ENCODE assay signal across 8 mouse cellular contexts in the genomic region with DNA sequence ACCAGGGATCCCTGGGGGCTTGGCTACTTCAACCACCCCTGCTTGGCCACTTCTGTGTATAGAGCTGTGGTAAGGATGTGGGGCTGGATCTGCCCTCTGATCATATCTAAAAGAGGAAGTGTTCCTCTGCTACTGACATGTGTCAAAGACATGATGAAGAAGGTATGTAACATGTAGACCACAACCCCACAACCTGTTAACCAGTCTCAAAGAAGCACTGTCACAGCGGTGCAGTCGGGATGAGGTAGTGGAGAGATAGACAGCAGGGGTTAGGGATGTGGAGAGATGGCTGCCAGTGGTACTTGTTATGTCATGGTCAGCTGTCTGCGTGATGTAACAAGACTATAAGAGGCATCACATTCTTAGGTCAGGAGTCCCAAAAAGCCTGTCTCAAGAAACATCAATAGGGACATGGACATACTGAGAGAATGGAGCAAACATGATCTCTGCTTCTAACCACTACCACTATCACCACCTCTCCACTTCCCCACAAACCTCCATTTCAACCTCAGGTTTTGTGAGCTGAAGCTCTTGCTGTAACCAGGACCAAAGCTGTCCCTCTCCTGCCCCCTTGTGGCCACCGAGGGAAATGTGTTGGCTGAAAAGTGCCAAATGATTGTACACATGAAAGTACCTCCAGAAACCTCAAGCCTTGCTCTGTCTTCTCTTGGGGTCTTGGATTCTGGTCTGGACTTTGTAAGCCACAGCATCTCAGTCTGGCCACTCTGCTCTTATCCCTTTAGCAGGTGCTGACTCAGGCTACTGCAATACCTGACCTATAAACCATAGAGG. TPM values are rescaled to one million over a fixed set of nuclear protein-coding genes. Genes with fewer than 3 reads are reported as not detected.
DNase-seq lines count a peak whose midpoint lies in the region; ATAC-seq and TF ChIP-seq lines count a peak whose summit lies in the region.

No protein-coding gene starts in this region.

- no peaks in the 10 kb centered on the region for H3K36me3 ChIP-seq in ES-E14 (ENCODE audit: control insufficient read depth, insufficient read depth, low read length, poor library complexity, severe bottlenecking)
- peaks cover 2% of the 10 kb centered on the region; the same call in 1 of the 2 replicates for H3K36me3 ChIP-seq in forebrain, embryonic 16.5 days (ENCODE audit: control insufficient read depth, insufficient read depth)
- peaks cover 15% of the 10 kb centered on the region; the same call in 1 of the 2 replicates for H3K36me3 ChIP-seq in hindbrain, embryonic 10.5 days
- peaks cover 5% of the 10 kb centered on the region; the same call in 1 of the 2 replicates for H3K36me3 ChIP-seq in lung, embryonic 16.5 days (ENCODE audit: control insufficient read depth, insufficient read depth, low read length)

- H3K9ac ChIP-seq in ES-E14 (ENCODE audit: insufficient read depth, low read depth, low read length, poor library complexity, severe bottlenecking) = no peak overlapping the region
- no peak overlapping the region for H3K9ac ChIP-seq in forebrain, embryonic 16.5 days (replicated peaks; ENCODE audit: low read depth, low read length)
- no peak overlapping the region for H3K9ac ChIP-seq in lung, embryonic 16.5 days (ENCODE audit: low read length)

- no peak overlapping the region for H3K4me2 ChIP-seq in forebrain, embryonic 16.5 days (ENCODE audit: low read length)
- no peak overlapping the region for H3K4me2 ChIP-seq in lung, embryonic 16.5 days (ENCODE audit: low read depth, low read length)

- no peaks in the 10 kb centered on the region for H3K9me3 ChIP-seq in ES-E14 (ENCODE audit: control insufficient read depth, insufficient read depth, low read depth, low read length)
- H3K9me3 ChIP-seq in forebrain, embryonic 16.5 days (ENCODE audit: control insufficient read depth, low read length) = no peaks in the 10 kb centered on the region
- H3K9me3 ChIP-seq in hindbrain, embryonic 10.5 days = no peaks in the 10 kb centered on the region
- no peaks in the 10 kb centered on the region for H3K9me3 ChIP-seq in lung, embryonic 16.5 days (ENCODE audit: control insufficient read depth, low read length)

- H3K27me3 ChIP-seq in forebrain, embryonic 16.5 days (replicated peaks; ENCODE audit: control insufficient read depth, insufficient read depth, low read length) = no peaks in the 10 kb centered on the region
- H3K27me3 ChIP-seq in hindbrain, embryonic 10.5 days (ENCODE audit: insufficient read depth, poor library complexity, severe bottlenecking) = no peaks in the 10 kb centered on the region
- H3K27me3 ChIP-seq in lung, embryonic 16.5 days (ENCODE audit: control insufficient read depth, insufficient read depth, low read depth, low read length) = no peaks in the 10 kb centered on the region

- peak; percentile 74 for ATAC-seq in cerebellum, adult (ENCODE audit: insufficient number of reproducible peaks, low FRiP score, low TSS enrichment)
- peak; percentile 90 for ATAC-seq in forebrain, embryonic 16.5 days
- peak; percentile 72; the same call in 1 of the 2 replicates for ATAC-seq in lung, embryonic 16.5 days (ENCODE audit: low read depth)

- in situ Hi-C loops in ES-E14 (cut with MboI; ENCODE audit: low sequenced_read_pairs in 2 of 2, unreplicated experiment in 2 of 2) = loop anchor here in 1 of 2 experiments (10.0 kb wide), 1 partner anchor 200 kb away; the partner anchor contains the start of gene Grk5

- no peak overlapping the region for H3K4me3 ChIP-seq in ES-E14 (ENCODE audit: insufficient read depth in 1 of 2, low read depth in 1 of 2, low read length in 2 of 2, poor library complexity in 1 of 2, severe bottlenecking in 1 of 2)
- no peak overlapping the region for H3K4me3 ChIP-seq in forebrain, embryonic 16.5 days (replicated peaks; ENCODE audit: low read length)
- H3K4me3 ChIP-seq in hindbrain, embryonic 10.5 days = no peak overlapping the region
- H3K4me3 ChIP-seq in lung, embryonic 16.5 days (ENCODE audit: low read length) = no peak overlapping the region

- no peaks in the 10 kb centered on the region for H3K4me1 ChIP-seq in ES-E14 (ENCODE audit: control insufficient read depth in 2 of 2, insufficient read depth in 2 of 2, low read length in 2 of 2, poor library complexity in 1 of 2)
- H3K4me1 ChIP-seq in forebrain, embryonic 16.5 days (replicated peaks; ENCODE audit: control insufficient read depth, insufficient read depth, low read length) = no peaks in the 10 kb centered on the region
- no peaks in the 10 kb centered on the region for H3K4me1 ChIP-seq in hindbrain, embryonic 10.5 days (replicated peaks)
- H3K4me1 ChIP-seq in lung, embryonic 16.5 days (replicated peaks; ENCODE audit: control insufficient read depth, insufficient read depth, low read length) = no peaks in the 10 kb centered on the region

- WGBS in forebrain, embryonic 16.5 days = 58% methylated on average over 4 of the region's 4 CpGs
- WGBS in hindbrain, embryonic 10.5 days = 51% methylated on average over 4 of the region's 4 CpGs
- 40% methylated on average over 4 of the region's 4 CpGs for WGBS in lung, embryonic 16.5 days

- no peak overlapping the region for H3K27ac ChIP-seq in ES-E14 (ENCODE audit: insufficient read depth, low read depth, low read length, poor library complexity, severe bottlenecking)
- no peak overlapping the region for H3K27ac ChIP-seq in forebrain, embryonic 16.5 days (ENCODE audit: low read length)
- H3K27ac ChIP-seq in hindbrain, embryonic 10.5 days = no peak overlapping the region
- no peak overlapping the region for H3K27ac ChIP-seq in lung, embryonic 16.5 days (ENCODE audit: low read length)

- peak; percentile 64 for DNase-seq in ES-E14 (ENCODE audit: low read depth, low spot score)
- DNase-seq in hindbrain, embryonic 10.5 days (ENCODE audit: low spot score) = peak; percentile 89
- DNase-seq in layer of hippocampus, adult 9-10 months (ENCODE audit: low spot score) = peak; percentile 95
- DNase-seq in ovary, postnatal 14 days (ENCODE audit: low spot score) = peak; percentile 93
- peak; percentile 84 for DNase-seq in thymus, postnatal 14 days

TF ChIP-seq in ES-E14, 5 proteins besides CTCF, POLR2A, EP300 and RAD21:
- TF ChIP-seq HCFC1 (IDR thresholded peaks at IDR 0.05; ENCODE audit: borderline replicate concordance, insufficient read depth, low read length) (no peak), ZNF384 (IDR thresholded peaks at IDR 0.05; ENCODE audit: low read depth, low read length) (no peak), CHD2 (IDR thresholded peaks at IDR 0.05; ENCODE audit: low read depth, low read length) (no peak), ZC3H11A (IDR thresholded peaks at IDR 0.05; ENCODE audit: borderline replicate concordance, low read depth, low read length) (peak; percentile 64)

RNA-seq across cellular contexts. Expression of gene Zfp950, which starts 56.3 kb away (rescaled TPM):
- 11.1 and 16.9 TPM in 2 replicates for total RNA-seq in ES-E14 (2012; rRNA removed)
- polyA plus RNA-seq in forebrain, embryonic 16.5 days (2015; fragmentation: Nextera tagmentation; extraction: Ambion mirVana) = 48.3 and 54.7 TPM in 2 replicates
- polyA plus RNA-seq in hindbrain, embryonic 10.5 days (2016; fragmentation: Nextera tagmentation; extraction: Ambion mirVana) = 18.6 and 21.6 TPM in 2 replicates
- polyA plus RNA-seq in lung, embryonic 16.5 days (2015; fragmentation: Nextera tagmentation; extraction: Ambion mirVana) = 36.8 and 37.7 TPM in 2 replicates
